Mouse (Mus musculus) gastrocnemius, postnatal 4 days (tissue): ENCODE data around the gene Zfp946. TPM values are rescaled to one million over a fixed set of nuclear protein-coding genes. Genes with fewer than 3 reads are reported as not detected.

ENCODE experiments used
- DNase-seq, 2 experiments: peaks; one replicate each; pipeline ENCODE4 v3.0.0; 2021 to 2022; ENCODE audit warnings: low spot score in 2 of 2, mixed read lengths in 2 of 2
- long read RNA-seq, 2 experiments: library from polyadenylated mRNA; stranded (forward); transcript quantifications; one replicate each; pipeline ENCODE4 v2.0.0; 2021
- total RNA-seq, 2 experiments: library from RNA; stranded (reverse); gene quantifications; 2 replicates each; pipeline ENCODE4 v1.2.3; 2021

The Zfp946 gene
- 1 to 10 TPM; 6.0 to 8.3 TPM for total RNA-seq
- long read RNA-seq, experiment 1, partial matches to known transcripts = 2 of 6 reads
- long read RNA-seq, experiment 1, other reads (novel, unspliced or antisense) = 2 of 6 reads
- long read RNA-seq, experiment 2, partial matches to known transcripts = 0 of 9 reads
- long read RNA-seq, experiment 2, other reads (novel, unspliced or antisense) = 5 of 9 reads

- DNase-seq = peak; percentile 54 to 81
These were observed at the start of gene Zfp946 for GRCm38 (mm10) chr17:22423952-22424617. Gene Zfp946 (plus strand): TSS chr17:22424222.

DNA sequence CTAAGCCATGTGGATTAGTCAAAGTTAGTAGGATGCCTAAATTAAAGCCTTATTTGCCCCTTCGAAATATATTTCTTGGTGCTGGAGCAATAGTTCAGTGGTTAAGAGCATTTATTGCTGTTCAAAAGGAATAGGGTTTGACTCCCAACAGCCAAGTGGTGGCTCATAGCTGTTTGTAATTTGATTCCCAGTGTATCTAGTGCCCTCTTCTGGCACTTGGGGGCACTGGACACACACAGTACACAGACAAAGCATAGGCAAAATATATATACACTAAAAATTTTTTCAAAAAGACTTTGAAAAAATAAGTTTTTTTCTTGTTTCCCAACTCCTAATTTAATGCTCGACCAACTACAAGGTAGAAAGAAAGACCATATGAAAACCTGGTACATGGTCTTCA, 13.3 kb upstream of the Zfp946 start:
- DNase-seq = no peak

GRCm38 (mm10) chr17:22417510-22417909, 6.5 kb upstream of the Zfp946 start:
- DNase-seq = peak; percentile 20 to 52

DNA sequence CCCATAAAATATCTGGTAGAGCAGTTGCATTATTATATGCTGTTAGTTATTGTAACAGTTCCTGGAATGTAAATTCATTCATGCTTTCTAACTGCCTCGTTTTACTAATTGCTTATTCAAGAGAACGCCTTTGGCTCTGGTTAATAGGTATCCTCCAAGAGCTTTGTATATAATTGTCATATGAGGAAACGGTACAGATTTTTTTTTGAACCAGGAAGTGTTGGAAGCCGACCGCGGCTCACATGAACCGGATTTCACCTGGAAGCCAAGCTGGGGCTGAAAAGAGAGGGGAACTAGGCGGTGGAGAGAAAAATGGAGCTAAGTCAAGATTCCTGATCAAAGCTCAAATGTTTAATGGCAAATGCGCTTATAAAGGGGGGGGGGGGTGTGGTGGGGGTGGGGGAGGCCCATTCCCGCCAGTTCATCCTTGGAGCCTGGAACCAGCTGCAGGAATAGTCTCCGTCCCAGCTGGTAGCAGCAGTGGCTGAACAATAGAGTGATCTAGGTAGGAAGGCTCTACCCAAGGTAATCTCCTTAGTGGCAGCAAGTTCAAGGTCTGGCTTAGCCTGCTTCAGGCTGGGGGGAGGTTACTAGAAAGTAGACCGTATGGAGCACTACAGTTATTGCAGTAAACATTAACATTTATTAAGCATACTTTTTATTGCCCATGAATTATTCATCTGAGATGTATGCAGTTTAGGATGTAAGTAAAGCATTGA, 773 bp downstream of the Zfp946 start:
- DNase-seq = no peak

DNA sequence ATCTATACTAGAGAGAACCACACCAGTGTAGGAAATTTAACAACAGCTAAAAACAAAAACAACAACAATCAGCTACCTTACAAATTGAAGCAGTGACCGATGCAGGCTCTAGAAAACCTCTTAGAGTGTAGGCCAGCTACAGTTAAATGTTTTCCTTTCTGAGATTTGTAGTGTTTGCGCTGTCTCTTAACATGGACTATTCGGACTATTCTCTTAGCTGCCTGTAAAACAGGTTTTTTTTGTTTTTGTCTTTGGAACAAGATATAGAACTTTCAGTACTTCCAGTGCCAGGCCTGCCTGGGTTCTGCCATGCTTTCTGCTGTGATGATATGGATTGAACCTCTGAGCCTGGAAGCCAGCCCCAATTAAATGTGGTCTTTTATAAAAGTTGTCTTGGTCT, 23.7 kb downstream of the Zfp946 start:
- no peak for DNase-seq

GRCm38 (mm10) chr17:22497120-22497519, 73.1 kb downstream of the Zfp946 start:
- no peak for DNase-seq

Other genes with a start within 250 kb of the Zfp946 start
- gene Zfp994, start 198.6 kb upstream of the Zfp946 start, total RNA-seq = 1 to 10 TPM; 2.3 to 2.7 TPM
- 1 to 10 TPM; 7.5 to 9.3 TPM for gene CT030661.1, start 109.4 kb upstream of the Zfp946 start, total RNA-seq
- 1 to 10 TPM; 6.0 to 7.7 TPM for gene Zfp944, start 62.8 kb upstream of the Zfp946 start, total RNA-seq
- 1 to 10 TPM; 7.0 to 8.2 TPM for gene Zfp758, start 62.8 kb upstream of the Zfp946 start, total RNA-seq
- gene Vmn2r111, start 149.3 kb downstream of the Zfp946 start, total RNA-seq = not detected
- not detected for gene Vmn2r112, start 176.7 kb downstream of the Zfp946 start, total RNA-seq